Mouse (Mus musculus) midbrain, embryonic 10.5 days (tissue): ENCODE results near the gene Dok5. TPM values are rescaled to one million over a fixed set of nuclear protein-coding genes. Genes with fewer than 3 reads are reported as not detected.
A peak's percentile ranks its signal among the peaks of the same experiment; 100 is the strongest.

Experiments used
- DNase-seq: peaks from one replicate; pipeline ENCODE4 v3.0.0-alpha.2; 2017; ENCODE audit warnings: low spot score
- H3K27ac ChIP-seq: fragments of 300-500 bp; sonication (generic); replicated peaks from 2 replicates; pipeline ENCODE4 v1.5.1; 2016; ENCODE audit warnings: mild to moderate bottlenecking
- H3K27me3 ChIP-seq: fragments of 300-500 bp; sonication (generic); 2 replicates; pipeline ENCODE4 v1.6.1; 2016; ENCODE audit warnings: low read depth, mild to moderate bottlenecking; ENCODE audit not compliant: poor library complexity, severe bottlenecking
- H3K36me3 ChIP-seq: fragments of 300-500 bp; sonication (generic); 2 replicates; pipeline ENCODE4 v1.6.1; 2016; ENCODE audit warnings: mild to moderate bottlenecking, moderate library complexity
- H3K4me1 ChIP-seq: fragments of 300-500 bp; sonication (generic); 2 replicates; pipeline ENCODE4 v1.6.1; 2016
- H3K4me3 ChIP-seq: fragments of 300-500 bp; sonication (generic); 2 replicates; pipeline ENCODE4 v1.5.1; 2016; ENCODE audit warnings: mild to moderate bottlenecking, moderate library complexity
- H3K9me3 ChIP-seq: fragments of 300-500 bp; sonication (generic); replicated peaks from 2 replicates; pipeline ENCODE4 v1.6.1; 2016; ENCODE audit warnings: mild to moderate bottlenecking
- WGBS: fragments of 180-500 bp; shearing (Covaris S2); methylation state at CpG from one replicate; pipeline ENCODE4 v1.1.7; 2016; 5-methylcytosine and 5-hydroxymethylcytosine counted together
- polyA plus RNA-seq: library from polyadenylated mRNA; unstranded; fragments of >200 nt; fragmentation: Nextera tagmentation; extraction: Ambion mirVana; gene quantifications from 2 replicates; pipeline ENCODE4 v1.2.1, GENCODE M21; 2016

Gene Dok5
- polyA plus RNA-seq, 1 experiment from 2014 or later: 12.4 TPM

GRCm38 (mm10) chr2:170743521-170743920, 11.9 kb downstream of the Dok5 start:
- Histone ChIP-seq H3K9me3 (peaks cover 5% of the 10 kb centered on the region), H3K27me3 (no peaks in the 10 kb centered on the region), H3K27ac (no peak overlapping the region), H3K4me1 (peaks cover 9% of the 10 kb centered on the region), H3K36me3 (peaks cover 5% of the 10 kb centered on the region; the same call in 1 of the 2 replicates), H3K4me3 (no peak overlapping the region)
- WGBS: 86% methylated on average over 2 of the region's 2 CpGs
- no peak for DNase-seq

- Histone ChIP-seq H3K36me3 (peaks cover 5% of the 10 kb centered on the region; the same call in 1 of the 2 replicates), H3K27ac (no peak overlapping the region), H3K27me3 (no peaks in the 10 kb centered on the region), H3K4me1 (peaks cover 10% of the 10 kb centered on the region; the same call in 1 of the 2 replicates), H3K4me3 (no peak overlapping the region), H3K9me3 (peaks cover 5% of the 10 kb centered on the region)
- no peak for DNase-seq
- WGBS: 91% methylated on average over 3 of the region's 3 CpGs
Observed at GRCm38 (mm10) chr2:170748901-170749300, 17.3 kb downstream of the Dok5 start.

GRCm38 (mm10) chr2:170752191-170752850, 20.7 kb downstream of the Dok5 start:
- Histone ChIP-seq H3K27me3 (no peaks in the 10 kb centered on the region), H3K4me1 (peaks cover 43% of the 10 kb centered on the region), H3K4me3 (no peak overlapping the region), H3K9me3 (no peaks in the 10 kb centered on the region), H3K36me3 (no peaks in the 10 kb centered on the region), H3K27ac (0 out of 2 replicates have a peak overlapping the region, but pooled peaks have one; percentile 13)
- no peak for DNase-seq
- 84% methylated on average over 10 of the region's 10 CpGs for WGBS

DNA sequence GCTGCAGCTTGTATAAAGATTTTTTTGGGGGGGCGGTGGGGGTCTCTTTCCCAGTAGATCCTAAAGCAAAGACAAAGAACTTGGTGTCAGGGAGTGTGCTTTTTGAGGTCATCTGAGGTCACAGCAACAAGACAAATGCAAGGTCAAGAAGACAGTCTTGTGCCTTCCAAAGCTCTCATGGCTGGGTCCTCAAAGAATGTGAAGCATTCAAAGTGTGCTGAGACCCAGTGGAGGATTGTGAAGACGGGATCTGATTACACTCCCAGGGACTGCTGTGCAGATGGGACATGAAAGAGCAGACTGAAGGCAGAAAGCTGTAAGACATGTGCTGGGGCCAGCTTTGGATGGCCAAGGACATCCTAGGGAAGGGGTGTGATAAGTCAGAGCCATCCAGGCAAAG, 24.2 kb downstream of the Dok5 start:
- WGBS: 40% methylated on average over 2 of the region's 2 CpGs

DNA sequence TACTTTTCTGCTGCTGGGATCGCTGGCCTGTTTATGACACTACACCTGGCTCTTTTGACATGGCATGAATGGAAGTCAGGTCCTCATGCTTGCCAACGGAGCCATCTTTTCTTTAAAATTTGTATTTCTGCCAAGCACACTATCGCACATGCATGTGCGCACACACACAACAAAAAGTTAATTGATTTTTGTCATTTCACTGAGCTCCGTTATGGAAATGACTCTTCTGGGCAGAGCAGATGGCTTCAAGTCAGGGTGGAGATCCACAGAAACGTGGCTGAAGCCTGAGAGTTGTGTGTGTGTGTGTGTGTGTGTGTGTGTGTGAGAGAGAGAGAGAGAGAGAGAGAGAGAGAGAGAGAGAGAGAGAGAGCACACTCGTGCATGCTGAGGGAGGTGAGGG, 25.1 kb downstream of the Dok5 start:
- H3K27ac ChIP-seq: peak overlapping the region; percentile 82
- peaks cover 68% of the 10 kb centered on the region for H3K4me1 ChIP-seq
- H3K9me3 ChIP-seq: no peaks in the 10 kb centered on the region
- no peak for DNase-seq
- 76% methylated on average over 7 of the region's 7 CpGs for WGBS
- no peaks in the 10 kb centered on the region for H3K36me3 ChIP-seq
- no peak overlapping the region for H3K4me3 ChIP-seq
- no peaks in the 10 kb centered on the region for H3K27me3 ChIP-seq

More for the DNA sequence above, 24.2 kb downstream of the Dok5 start:
- no peak overlapping the region for H3K4me3 ChIP-seq
- H3K27ac ChIP-seq: peak overlapping the region; percentile 82
- DNase-seq: no peak
- H3K4me1 ChIP-seq: peaks cover 68% of the 10 kb centered on the region
- H3K9me3 ChIP-seq: no peaks in the 10 kb centered on the region
- no peaks in the 10 kb centered on the region for H3K36me3 ChIP-seq
- no peaks in the 10 kb centered on the region for H3K27me3 ChIP-seq

DNA sequence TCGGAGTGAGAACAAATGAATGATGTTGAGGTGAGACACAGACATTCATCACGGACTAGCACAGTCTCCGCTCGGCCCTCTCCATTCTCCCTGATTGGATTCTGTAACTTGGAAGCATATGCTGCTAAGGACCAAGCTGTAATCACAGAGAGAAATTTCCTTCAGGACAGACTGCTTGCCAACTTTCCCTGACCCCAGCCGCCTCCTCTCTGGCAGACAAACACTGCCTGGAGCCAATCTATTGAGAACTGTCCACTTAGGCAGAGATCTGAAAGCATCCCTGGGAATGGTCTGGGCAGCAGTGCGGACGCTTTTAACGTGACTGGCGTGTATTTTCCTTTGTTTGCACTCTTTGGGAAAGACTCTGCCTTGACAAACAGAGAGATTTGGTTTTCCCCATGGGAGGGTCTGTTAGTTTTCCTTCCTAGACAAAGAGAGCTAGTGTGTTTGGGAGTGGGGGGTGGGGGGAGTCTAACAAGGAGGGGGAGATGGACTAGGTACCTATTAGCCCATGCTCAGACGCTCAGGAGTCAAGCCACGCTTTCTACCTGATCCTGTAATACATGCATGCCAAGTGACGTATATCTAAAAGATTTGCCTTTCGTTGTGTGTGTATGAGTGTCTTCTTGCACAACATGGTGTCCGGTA, 25.7 kb downstream of the Dok5 start:
- peak; percentile 36 for DNase-seq
- no peaks in the 10 kb centered on the region for H3K36me3 ChIP-seq
- H3K4me1 ChIP-seq: peaks cover 63% of the 10 kb centered on the region
- WGBS: 54% methylated on average over 14 of the region's 14 CpGs
- H3K27me3 ChIP-seq: no peaks in the 10 kb centered on the region
- H3K4me3 ChIP-seq: no peak overlapping the region
- peak overlapping the region; percentile 82 for H3K27ac ChIP-seq
- no peaks in the 10 kb centered on the region for H3K9me3 ChIP-seq

- H3K36me3 ChIP-seq: no peaks in the 10 kb centered on the region
- 90% methylated on average over 5 of the region's 5 CpGs for WGBS
- no peaks in the 10 kb centered on the region for H3K27me3 ChIP-seq
- no peaks in the 10 kb centered on the region for H3K9me3 ChIP-seq
- DNase-seq: no peak
- no peak overlapping the region for H3K4me3 ChIP-seq
- peak overlapping the region; percentile 82 for H3K27ac ChIP-seq
- H3K4me1 ChIP-seq: peaks cover 60% of the 10 kb centered on the region
Observed at GRCm38 (mm10) chr2:170758201-170758600, 26.6 kb downstream of the Dok5 start.

- no peak overlapping the region for H3K4me3 ChIP-seq
- H3K27me3 ChIP-seq: no peaks in the 10 kb centered on the region
- no peaks in the 10 kb centered on the region for H3K9me3 ChIP-seq
- peaks cover 16% of the 10 kb centered on the region for H3K4me1 ChIP-seq
- H3K27ac ChIP-seq: no peak overlapping the region
- H3K36me3 ChIP-seq: no peaks in the 10 kb centered on the region
- DNase-seq: no peak
- 93% methylated on average over 3 of the region's 3 CpGs for WGBS
Observed at GRCm38 (mm10) chr2:170764704-170765103, 33.1 kb downstream of the Dok5 start.

GRCm38 (mm10) chr2:170767243-170767642, 35.6 kb downstream of the Dok5 start:
- DNase-seq: no peak
- H3K4me3 ChIP-seq: no peak overlapping the region
- 81% methylated on average over 8 of the region's 8 CpGs for WGBS
- H3K4me1 ChIP-seq: peaks cover 39% of the 10 kb centered on the region
- H3K27ac ChIP-seq: peak overlapping the region; percentile 63
- H3K9me3 ChIP-seq: no peaks in the 10 kb centered on the region
- no peaks in the 10 kb centered on the region for H3K36me3 ChIP-seq
- no peaks in the 10 kb centered on the region for H3K27me3 ChIP-seq

DNA sequence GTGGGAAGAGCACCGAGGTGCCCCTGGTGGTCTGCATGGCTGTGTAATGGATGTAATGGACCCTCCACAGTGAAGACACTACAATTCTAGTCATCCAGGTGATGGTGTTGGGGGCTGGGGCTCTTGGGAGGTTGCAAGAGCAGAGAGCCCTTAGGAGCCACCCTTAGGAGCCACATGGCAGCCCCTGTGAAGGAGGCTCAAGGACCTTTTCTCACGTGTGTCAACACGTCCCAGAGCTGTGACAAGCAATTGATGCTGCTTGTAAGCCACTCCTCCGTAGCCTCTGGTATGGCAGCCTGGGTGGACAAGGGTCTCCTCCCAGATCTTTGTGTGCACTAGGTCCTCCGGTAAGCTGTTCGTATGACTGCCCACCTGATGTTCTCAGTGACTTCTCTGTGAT, 37.1 kb downstream of the Dok5 start:
- peaks cover 53% of the 10 kb centered on the region for H3K4me1 ChIP-seq
- H3K9me3 ChIP-seq: no peaks in the 10 kb centered on the region
- no peak for DNase-seq
- no peaks in the 10 kb centered on the region for H3K27me3 ChIP-seq
- WGBS: 84% methylated on average over 6 of the region's 6 CpGs
- peak overlapping the region; percentile 59 for H3K27ac ChIP-seq
- H3K36me3 ChIP-seq: no peaks in the 10 kb centered on the region
- H3K4me3 ChIP-seq: no peak overlapping the region

DNA sequence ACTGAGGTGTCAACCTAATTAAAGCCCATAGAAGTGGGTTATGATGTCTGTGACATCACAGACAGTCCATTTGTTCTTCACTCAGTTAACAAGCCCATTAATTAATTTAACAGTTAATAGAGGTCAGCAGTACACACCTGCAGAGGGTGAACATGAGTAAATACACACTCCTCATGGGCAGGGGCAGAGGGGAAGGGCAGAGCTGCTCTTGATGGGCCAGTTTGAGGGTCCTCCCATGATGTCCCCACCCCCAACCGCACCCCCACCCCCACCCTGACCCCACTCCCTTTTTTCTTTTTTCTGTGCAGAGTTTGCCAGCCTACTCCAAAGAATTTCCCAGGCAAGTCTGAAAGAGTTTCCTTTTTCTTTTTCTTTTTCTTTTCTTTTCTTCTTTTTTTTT, 39.9 kb downstream of the Dok5 start:
- Histone ChIP-seq H3K4me3 (0 out of 2 replicates have a peak overlapping the region, but pooled peaks have one; percentile 14), H3K9me3 (no peaks in the 10 kb centered on the region), H3K4me1 (peaks cover 74% of the 10 kb centered on the region), H3K36me3 (peaks cover 3% of the 10 kb centered on the region; the same call in 1 of the 2 replicates), H3K27me3 (no peaks in the 10 kb centered on the region), H3K27ac (peak overlapping the region; percentile 89)
- 11% methylated on average over 1 of the region's 1 CpGs for WGBS
- no peak for DNase-seq

DNA sequence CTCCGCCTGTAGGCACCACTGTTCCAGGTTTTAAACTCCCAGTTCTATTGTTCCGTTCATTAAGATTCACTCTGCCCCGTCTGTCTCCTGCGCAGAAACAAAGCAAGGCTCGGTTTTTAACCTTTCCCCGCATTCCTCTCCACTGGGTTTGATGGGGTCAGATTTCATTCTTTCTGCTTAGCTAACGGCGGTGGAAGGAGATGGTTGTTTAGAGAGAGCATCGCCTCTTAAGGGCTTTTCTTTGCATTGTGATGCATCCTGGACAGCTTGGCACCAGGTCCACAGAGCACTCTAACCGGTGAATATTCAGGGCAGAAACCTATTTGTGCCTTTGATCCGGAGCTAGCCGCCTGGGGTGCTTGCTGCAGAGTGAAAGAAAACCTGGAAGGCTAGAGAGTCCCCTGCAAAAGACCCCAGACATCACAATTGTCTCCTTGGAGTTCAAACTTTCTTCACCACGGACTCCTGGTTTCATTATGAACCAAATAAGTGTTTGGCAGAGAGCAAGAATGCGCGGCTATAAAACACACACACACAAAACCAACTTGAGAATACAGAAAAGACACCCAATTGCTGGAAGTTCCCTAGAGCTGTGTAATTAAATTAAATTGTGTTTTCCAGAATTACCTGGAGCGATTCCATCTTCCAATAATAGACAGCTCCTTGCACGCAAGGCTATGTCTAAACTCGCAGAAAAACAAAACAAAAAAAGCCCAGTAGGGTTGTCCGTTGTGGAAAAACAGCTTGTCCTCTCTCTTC, 40.7 kb downstream of the Dok5 start:
- H3K36me3 ChIP-seq: peaks cover 3% of the 10 kb centered on the region; the same call in 1 of the 2 replicates
- peaks cover 69% of the 10 kb centered on the region for H3K4me1 ChIP-seq
- peak overlapping the region; percentile 38 for H3K4me3 ChIP-seq
- H3K9me3 ChIP-seq: no peaks in the 10 kb centered on the region
- WGBS: 3% methylated on average over 19 of the region's 19 CpGs
- DNase-seq: peak; percentile 77
- H3K27me3 ChIP-seq: no peaks in the 10 kb centered on the region
- peak overlapping the region; percentile 89 for H3K27ac ChIP-seq
